30 mouse cellular contexts compared by ENCODE assay signal in the genomic region with DNA sequence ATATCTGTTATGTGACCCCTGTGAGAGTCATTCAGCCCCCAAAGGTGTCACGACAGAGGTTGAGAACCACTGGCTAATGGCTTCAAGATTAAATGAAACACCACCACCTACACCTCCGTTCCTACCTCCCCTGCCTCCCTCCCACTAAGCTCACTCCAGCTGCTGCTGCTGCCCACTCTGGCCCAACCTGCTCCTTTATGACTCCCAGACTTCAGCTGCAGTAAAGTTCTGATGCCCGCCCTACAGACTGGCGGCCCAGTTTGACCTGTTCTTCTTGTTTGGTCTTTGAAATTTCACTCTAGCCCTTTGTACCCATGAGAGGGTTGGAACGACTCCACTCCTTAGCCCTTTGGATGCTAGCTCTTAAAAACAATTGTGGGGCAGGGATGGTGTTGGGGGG. TPM values are rescaled to one million over a fixed set of nuclear protein-coding genes. Genes with fewer than 3 reads are reported as not detected.
"Had no signal": no experiment of that assay in that cellular context is flagged by ENCODE, and none has a peak within 500 bp of the region (broad histone marks: within the 10 kb centered on the region; RNA-seq: fewer than 3 reads in every experiment).

No protein-coding gene starts in this region.

- H3K9me3 ChIP-seq: limb, embryonic 10.5 days; limb, embryonic 13.5 days; liver, embryonic 12.5 days; liver, embryonic 15.5 days; lung, embryonic 15.5 days; megakaryocyte, embryonic 14.5 days; midbrain, embryonic 10.5 days; neural tube, embryonic 12.5 days; neural tube, embryonic 15.5 days had no signal

- DNase-seq: kidney, adult 2 months; kidney, postnatal 25 days; layer of hippocampus, adult 9-11 months; liver; lung, adult 18-20 months; lung, postnatal 10 days; lung, postnatal 36 days; midbrain, embryonic 14.5 days; right cerebral cortex, adult 18-20 months; right cerebral cortex, postnatal 14 days; right cerebral cortex, postnatal 4 days; spleen, adult 18-20 months; thymus, adult 18-20 months; thymus, postnatal 36 days had no signal

- H3K27ac ChIP-seq: kidney, postnatal 0 days; layer of hippocampus, adult 2 months; limb, embryonic 10.5 days; limb, embryonic 13.5 days; liver, embryonic 12.5 days; liver, embryonic 15.5 days; lung, embryonic 15.5 days; midbrain, embryonic 10.5 days; neural tube, embryonic 12.5 days; neural tube, embryonic 15.5 days had no signal

- ATAC-seq: liver, embryonic 12.5 days had no signal

- H3K36me3 ChIP-seq: limb, embryonic 10.5 days; limb, embryonic 13.5 days; liver, embryonic 12.5 days; liver, embryonic 15.5 days; lung, embryonic 15.5 days; midbrain, embryonic 10.5 days; neural tube, embryonic 12.5 days; neural tube, embryonic 15.5 days had no signal

- H3K4me2 ChIP-seq: limb, embryonic 13.5 days; liver, embryonic 12.5 days; liver, embryonic 15.5 days; lung, embryonic 15.5 days; neural tube, embryonic 12.5 days; neural tube, embryonic 15.5 days had no signal

- H3K9ac ChIP-seq: limb, embryonic 13.5 days; liver, embryonic 12.5 days; liver, embryonic 15.5 days; lung, embryonic 15.5 days; neural tube, embryonic 12.5 days; neural tube, embryonic 15.5 days had no signal

- H3K27me3 ChIP-seq: limb, embryonic 13.5 days; liver, embryonic 12.5 days; liver, embryonic 15.5 days; lung, embryonic 15.5 days; megakaryocyte, embryonic 14.5 days; neural tube, embryonic 12.5 days; neural tube, embryonic 15.5 days had no signal

- H3K4me3 ChIP-seq: layer of hippocampus, adult 2 months; limb, embryonic 10.5 days; limb, embryonic 13.5 days; liver, embryonic 12.5 days; liver, embryonic 15.5 days; lung, embryonic 15.5 days; megakaryocyte, embryonic 14.5 days; midbrain, embryonic 10.5 days; neural tube, embryonic 12.5 days; neural tube, embryonic 15.5 days had no signal

- H3K4me1 ChIP-seq: limb, embryonic 13.5 days; midbrain, embryonic 10.5 days; neural tube, embryonic 12.5 days; neural tube, embryonic 15.5 days had no signal

RNA-seq across cellular contexts. Expression of gene E330021D16Rik, which starts 10.6 kb away (rescaled TPM):
- total RNA-seq: layer of hippocampus, adult 2 months; layer of hippocampus, postnatal 25 days; left cerebral cortex, adult 18-20 months; left cerebral cortex, postnatal 25 days had no signal
- polyA plus RNA-seq: large intestine, adult 2 months; limb, embryonic 10.5 days; limb, embryonic 13.5 days; liver, embryonic 12.5 days; midbrain, embryonic 10.5 days; midbrain, embryonic 14.5 days; neural tube, embryonic 12.5 days; neural tube, embryonic 15.5 days; urinary bladder, adult 2 months had no signal
